Mouse (Mus musculus) gastrocnemius, adult 2 months (tissue): ENCODE measurements around the gene Siah2. TPM values are rescaled to one million over a fixed set of nuclear protein-coding genes. Genes with fewer than 3 reads are reported as not detected.

Experiments used
- DNase-seq: peaks from one replicate; pipeline ENCODE4 v3.0.0; 2022
- H3K27ac ChIP-seq: fragments of 200-600 bp; 2 replicates; pipeline ENCODE4 v1.8.1; 2022; ENCODE audit warnings: mild to moderate bottlenecking
- H3K4me3 ChIP-seq: fragments of 200-600 bp; 2 replicates; pipeline ENCODE4 v1.8.1; 2022; ENCODE audit warnings: mild to moderate bottlenecking, moderate library complexity
- CTCF ChIP-seq: fragments of 200-600 bp; IDR thresholded peaks from 2 replicates; pipeline ENCODE4 v1.8.1; 2022; ENCODE audit warnings: antibody characterized with exemption, mild to moderate bottlenecking, moderate library complexity
- intact Hi-C: fragments of 180-260 bp; cut with DNase I; formaldehyde crosslinking; loops from one replicate; pipeline ENCODE4 v1.15.1; 2025
- total RNA-seq, 2 experiments: library from RNA; stranded (reverse); gene quantifications; 2 replicates each; pipeline ENCODE4 v1.2.3; 2021

Siah2 gene
- total RNA-seq, 2 experiments from 2014 or later: 8.3 to 11.8 TPM

GRCm38 (mm10) chr3:58716705-58717104 is 24.5 kb upstream of the Siah2 start:
- no peak for TF ChIP-seq CTCF
- intact Hi-C loops: no loop called here
- Histone ChIP-seq H3K4me3 (no peak overlapping the region), H3K27ac (no peak overlapping the region)
- no peak for DNase-seq

- intact Hi-C loops: no loop called here
- Histone ChIP-seq H3K27ac (no peak overlapping the region), H3K4me3 (no peak overlapping the region)
- DNase-seq: no peak
- no peak for TF ChIP-seq CTCF
Measured at GRCm38 (mm10) chr3:58714767-58715166, 22.6 kb upstream of the Siah2 start.

- Histone ChIP-seq H3K27ac (no peak overlapping the region), H3K4me3 (no peak overlapping the region)
- no peak for DNase-seq
- intact Hi-C loops: no loop called here
- TF ChIP-seq CTCF: no peak
Measured at GRCm38 (mm10) chr3:58714034-58714433, 21.8 kb upstream of the Siah2 start.

- H3K4me3 ChIP-seq: no peak overlapping the region
- intact Hi-C loops: no loop called here
- no peak for DNase-seq
- H3K27ac ChIP-seq: no peak overlapping the region
- TF ChIP-seq CTCF: no peak
Measured at GRCm38 (mm10) chr3:58713191-58713590, 21.0 kb upstream of the Siah2 start.

GRCm38 (mm10) chr3:58704547-58704946 is 12.3 kb upstream of the Siah2 start:
- H3K4me3 ChIP-seq: no peak overlapping the region
- TF ChIP-seq CTCF: peak; percentile 14; the same call in 1 of the 2 replicates
- DNase-seq: no peak
- intact Hi-C loops: no loop called here
- H3K27ac ChIP-seq: no peak overlapping the region

DNA sequence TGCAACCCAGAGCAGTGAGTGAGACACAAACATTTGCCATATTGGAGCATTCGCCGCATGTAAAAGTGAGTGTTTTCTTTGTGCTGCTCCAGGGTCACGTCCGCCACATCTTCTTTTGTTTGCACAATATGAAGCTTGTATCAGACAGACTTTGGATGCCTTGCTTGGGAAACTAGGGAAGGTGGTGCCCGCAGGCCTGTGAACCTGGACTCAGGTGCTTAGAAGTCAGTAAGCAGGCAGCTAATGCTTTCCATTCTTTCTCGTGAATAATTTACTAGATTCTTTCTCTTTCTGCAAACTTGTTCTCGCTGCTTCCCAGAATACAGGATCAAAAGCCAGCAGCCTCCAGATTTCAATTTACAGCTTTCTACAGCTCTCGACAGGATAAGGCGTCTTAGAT is 11.5 kb upstream of the Siah2 start:
- Histone ChIP-seq H3K4me3 (no peak overlapping the region), H3K27ac (no peak overlapping the region)
- intact Hi-C loops: no loop called here
- no peak for TF ChIP-seq CTCF
- no peak for DNase-seq

DNA sequence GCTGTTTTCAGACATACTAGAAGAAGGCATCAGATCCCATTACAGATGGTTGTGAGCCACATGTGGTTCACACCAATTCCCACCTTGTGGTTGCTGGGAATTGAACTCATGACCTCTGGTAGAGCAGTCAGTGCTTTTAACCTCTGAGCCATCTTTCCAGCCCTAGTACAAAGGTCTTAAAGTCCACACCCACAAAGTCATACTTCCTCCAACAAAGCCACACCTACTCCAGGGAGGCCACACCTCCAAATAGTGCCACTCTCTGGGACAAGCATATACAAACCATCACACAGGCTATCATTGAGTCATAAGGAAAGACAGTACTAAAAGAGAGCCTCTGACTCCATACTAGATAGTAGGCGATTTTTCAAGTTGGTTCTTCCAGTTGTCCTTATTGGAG is 10.1 kb upstream of the Siah2 start:
- intact Hi-C loops: no loop called here
- no peak overlapping the region for H3K4me3 ChIP-seq
- no peak for TF ChIP-seq CTCF
- H3K27ac ChIP-seq: no peak overlapping the region
- DNase-seq: no peak

DNA sequence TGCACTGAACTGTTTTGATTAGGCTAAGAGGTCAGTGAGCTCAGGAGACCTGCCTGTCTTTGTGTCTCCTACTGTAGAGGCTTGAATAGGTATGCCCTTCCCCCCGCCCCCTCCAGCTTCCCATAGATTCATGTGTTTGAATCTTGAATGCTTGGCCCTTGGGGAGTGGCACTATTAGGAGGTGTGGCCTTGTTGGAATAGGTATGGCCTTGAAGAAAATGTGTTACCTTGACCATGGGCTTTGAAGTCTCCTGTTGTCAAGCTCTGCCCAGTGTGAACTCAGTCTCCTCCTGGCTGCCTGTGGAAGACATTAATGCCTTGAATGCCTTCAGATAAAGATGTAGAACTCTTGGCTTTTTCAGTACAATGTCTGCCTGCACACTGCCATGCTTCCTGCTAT is 9.2 kb upstream of the Siah2 start:
- TF ChIP-seq CTCF: no peak
- no peak for DNase-seq
- Histone ChIP-seq H3K27ac (no peak overlapping the region), H3K4me3 (no peak overlapping the region)
- intact Hi-C loops: no loop called here

DNA sequence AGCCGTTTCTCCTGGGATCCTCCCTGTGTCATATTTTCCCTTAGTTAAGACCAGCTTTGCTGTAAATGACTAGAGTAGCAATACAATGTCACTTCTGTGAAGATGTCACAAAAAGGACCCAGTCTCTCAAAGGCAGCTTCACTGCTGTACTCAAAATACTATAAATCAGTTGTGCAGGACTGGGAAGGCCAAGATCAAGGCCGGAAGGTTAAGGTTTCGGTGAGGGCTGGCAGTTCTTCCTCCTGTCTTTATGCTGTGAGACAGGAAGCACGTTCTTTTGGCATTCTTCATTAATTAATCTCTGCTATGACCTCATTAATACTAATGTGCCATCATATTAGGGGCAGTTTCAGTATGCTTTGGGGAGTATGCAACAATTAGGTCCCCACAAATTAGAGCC is 5.7 kb upstream of the Siah2 start:
- Histone ChIP-seq H3K4me3 (no peak overlapping the region), H3K27ac (no peak overlapping the region)
- intact Hi-C loops: no loop called here
- DNase-seq: no peak
- TF ChIP-seq CTCF: no peak

DNA sequence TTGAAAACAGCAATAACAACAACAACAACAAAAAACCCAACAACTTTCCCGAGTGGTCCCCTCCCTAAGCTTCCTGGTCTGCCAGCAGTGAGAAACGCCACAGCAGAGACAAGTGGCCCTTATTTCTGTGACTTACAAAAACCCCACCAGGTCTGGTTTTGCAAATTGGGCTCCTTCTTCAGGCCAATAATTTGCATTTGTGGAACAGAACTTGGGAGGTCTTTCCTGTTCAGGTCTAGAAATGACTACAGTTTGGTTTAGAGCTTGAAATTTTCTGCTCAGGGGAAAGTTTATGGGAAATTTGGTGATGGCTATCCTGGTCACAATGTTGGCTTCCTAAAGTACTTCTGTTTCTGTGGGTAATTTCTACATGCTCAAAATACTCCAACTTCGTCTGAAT is 4.6 kb upstream of the Siah2 start:
- intact Hi-C loops: no loop called here
- no peak for TF ChIP-seq CTCF
- Histone ChIP-seq H3K27ac (no peak overlapping the region), H3K4me3 (no peak overlapping the region)
- no peak for DNase-seq

GRCm38 (mm10) chr3:58695507-58695906 is 3.3 kb upstream of the Siah2 start:
- no peak for DNase-seq
- Histone ChIP-seq H3K27ac (no peak overlapping the region), H3K4me3 (no peak overlapping the region)
- TF ChIP-seq CTCF: no peak
- intact Hi-C loops: no loop called here

DNA sequence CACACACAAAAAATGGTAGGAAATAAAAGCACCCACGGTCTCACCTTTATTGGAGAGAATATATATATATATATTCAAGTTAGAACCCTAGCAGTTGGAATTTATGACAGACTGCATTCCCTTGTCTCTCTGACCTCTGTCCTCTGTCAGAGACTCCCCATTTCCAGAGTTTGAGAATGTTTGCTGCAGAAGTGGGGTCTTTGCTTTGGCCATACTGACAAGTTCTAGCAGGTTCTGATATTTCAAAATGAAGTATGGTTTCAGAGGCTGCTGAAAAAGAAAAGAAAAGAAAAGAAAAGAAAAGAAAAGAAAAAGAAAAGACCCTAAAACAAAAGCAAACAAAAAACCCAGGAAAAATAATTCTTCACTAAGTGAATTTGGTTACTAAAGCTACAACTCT is 2.8 kb upstream of the Siah2 start:
- intact Hi-C loops: no loop called here
- H3K4me3 ChIP-seq: no peak overlapping the region
- no peak for TF ChIP-seq CTCF
- DNase-seq: no peak
- H3K27ac ChIP-seq: no peak overlapping the region

DNA sequence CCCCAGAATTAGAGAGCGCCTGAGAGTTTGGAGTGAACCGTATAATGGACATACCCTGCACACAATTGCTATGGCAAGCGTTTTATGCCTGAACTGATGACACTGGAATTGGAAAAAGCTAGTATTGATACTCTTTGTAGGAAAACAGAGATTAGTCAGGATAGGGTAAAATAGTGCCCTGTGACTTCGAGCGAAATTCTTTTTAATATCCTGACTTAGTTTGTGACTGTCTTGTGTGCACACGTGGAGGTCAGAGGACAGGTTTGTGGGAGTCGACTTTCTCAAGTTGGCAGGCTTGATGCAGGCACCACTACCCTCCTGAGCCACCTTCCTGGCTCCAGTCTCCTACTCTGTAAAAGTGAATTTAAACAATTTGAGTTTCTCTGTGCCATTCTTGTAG is 1.1 kb upstream of the Siah2 start:
- TF ChIP-seq CTCF: no peak
- intact Hi-C loops: loop anchor here (5.0 kb wide), 1 partner anchor 116 kb away; the partner anchor contains the start of gene Selenot
- Histone ChIP-seq H3K4me3 (no peak overlapping the region), H3K27ac (no peak overlapping the region)
- no peak for DNase-seq

GRCm38 (mm10) chr3:58691374-58691939 is 743 bp downstream of the Siah2 start:
- Histone ChIP-seq H3K4me3 (peak overlapping the region; percentile 78), H3K27ac (peak overlapping the region; percentile 99)
- intact Hi-C loops: loop anchor here (1.0 to 5.0 kb wide), 2 partner anchors 36 to 114 kb away; partner anchors contain the start of gene Selenot
- peak; percentile 72 for DNase-seq
- no peak for TF ChIP-seq CTCF
